Mouse (Mus musculus) bone marrow macrophage, adult 2 months (primary cell): ENCODE results near the gene Chmp2a. TPM values are rescaled to one million over a fixed set of nuclear protein-coding genes. Genes with fewer than 3 reads are reported as not detected.
"Not testable (repeated sequence)": the region's sequence is repeated elsewhere in the genome, so short reads cannot be mapped to it uniquely, and the experiment has no call there.

Source experiments
- H3K27ac ChIP-seq: 2 replicates; pipeline ENCODE4 v1.5.1; 2012; ENCODE audit warnings: low read depth, low read length; ENCODE audit not compliant: insufficient read depth
- H3K4me1 ChIP-seq: 2 replicates; pipeline ENCODE4 v1.6.1; 2012; ENCODE audit warnings: low read length; ENCODE audit not compliant: control insufficient read depth, insufficient read depth
- H3K4me3 ChIP-seq: 2 replicates; pipeline ENCODE4 v1.5.1; 2012; ENCODE audit warnings: mild to moderate bottlenecking, low read length, moderate library complexity; ENCODE audit not compliant: insufficient read depth
- CTCF ChIP-seq: IDR thresholded peaks from 2 replicates; pipeline ENCODE4 v1.5.1; 2012; ENCODE audit warnings: low read depth, mild to moderate bottlenecking, low read length, moderate library complexity
- POLR2A ChIP-seq: IDR thresholded peaks from 2 replicates; pipeline ENCODE4 v1.6.1; 2012; ENCODE audit warnings: mild to moderate bottlenecking, low read depth, low read length, borderline replicate concordance
- polyA plus RNA-seq: library from polyadenylated mRNA; stranded (reverse); fragments of >200 nt; gene quantifications from 2 replicates; pipeline ENCODE4 v1.2.4, GENCODE M21; 2012; ENCODE audit not compliant: missing spikeins, insufficient read depth, insufficient read length

Gene Chmp2a
- polyA plus RNA-seq: 161 and 167 TPM in 2 replicates

DNA sequence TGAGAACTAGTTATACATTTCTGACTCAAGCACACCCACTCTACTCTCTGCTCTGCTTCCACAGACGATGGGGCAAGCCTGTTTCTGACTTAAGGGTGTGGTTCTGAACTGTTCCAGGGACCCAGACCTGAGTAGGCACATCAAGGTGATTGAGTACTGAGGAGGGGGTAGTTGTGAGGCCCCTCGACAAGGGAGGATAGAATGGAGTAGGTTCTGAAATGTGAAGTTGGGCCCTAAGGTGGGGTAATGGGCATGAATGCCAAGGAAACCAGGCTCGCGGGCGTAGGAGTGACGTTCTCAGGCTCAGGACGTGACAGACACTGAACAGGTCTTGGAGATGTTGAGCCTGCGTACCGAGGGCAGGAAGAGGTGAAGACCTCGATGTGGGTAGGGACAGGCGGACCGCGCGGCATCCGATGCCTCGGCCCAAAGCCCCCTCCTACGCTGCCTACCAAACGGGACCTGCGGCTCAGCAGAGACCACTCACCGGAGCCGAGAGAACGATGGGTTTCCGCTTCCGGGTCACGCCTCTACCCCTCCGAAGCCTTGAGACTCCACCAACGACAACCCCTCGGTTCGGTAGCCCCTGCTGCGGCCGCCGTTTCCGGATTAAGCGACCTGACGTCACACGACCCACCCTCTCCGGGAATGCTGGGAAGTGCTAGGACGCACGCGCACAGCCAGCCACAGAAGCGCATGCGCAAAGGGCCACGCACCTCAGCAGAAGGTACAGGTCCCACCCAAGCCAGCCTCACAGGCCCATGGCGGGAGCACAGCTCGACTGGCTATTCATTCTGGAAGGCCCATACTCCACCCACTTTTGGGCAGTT lies at the start of gene Chmp2a:
Gene Chmp2a, minus strand, starts transcription at position 660 of the 830 bp plus-strand sequence.
- TF ChIP-seq CTCF (no peak), POLR2A (no peak)
- peak within 1 kb of the TSS; percentile 51 for H3K27ac ChIP-seq
- H3K4me3 ChIP-seq: peak within 1 kb of the TSS; percentile 64
- H3K4me1 ChIP-seq: peaks cover 15% of the 10 kb centered on the region

DNA sequence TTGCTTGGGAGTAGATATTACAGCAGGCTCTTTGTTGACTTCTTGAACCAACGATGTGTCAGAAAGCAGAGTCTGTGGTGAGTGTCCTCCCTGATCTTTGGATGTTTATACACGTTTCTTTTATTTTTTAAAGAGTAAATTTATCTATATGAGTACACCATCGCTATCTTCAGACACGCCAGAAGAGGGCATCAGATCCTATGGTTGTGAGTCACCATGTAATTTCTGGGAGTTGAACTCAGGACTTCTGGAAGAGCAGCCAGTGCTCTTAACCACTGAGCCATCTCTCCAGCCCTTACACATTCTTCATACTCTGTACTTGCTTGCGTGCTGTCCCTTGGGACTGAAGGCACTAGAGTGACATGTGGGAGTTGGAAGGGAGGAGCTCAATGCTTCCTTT lies 37.7 kb upstream of the Chmp2a start:
- no peaks in the 10 kb centered on the region for H3K4me1 ChIP-seq
- H3K4me3 ChIP-seq: no peak overlapping the region
- H3K27ac ChIP-seq: no peak overlapping the region
- TF ChIP-seq CTCF: no peak
- TF ChIP-seq POLR2A: no peak

DNA sequence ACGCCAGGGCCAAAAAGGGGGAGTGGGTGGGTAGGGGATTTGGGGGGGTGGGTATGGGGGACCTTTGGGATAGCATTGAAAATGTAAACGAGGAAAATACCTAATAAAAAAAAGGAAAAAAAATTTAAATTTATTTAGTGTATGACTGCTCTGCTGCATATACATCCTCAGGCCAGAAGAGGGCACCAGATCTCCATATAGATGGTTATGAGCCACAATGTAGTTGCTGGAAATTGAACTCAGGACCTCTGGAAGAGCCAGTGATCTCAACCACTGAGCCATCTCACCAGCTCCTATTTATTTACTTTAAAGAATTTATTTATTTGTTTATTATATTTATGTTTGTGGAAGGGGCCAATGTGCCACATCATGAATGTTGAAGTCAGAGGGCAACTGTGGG lies 28.8 kb upstream of the Chmp2a start:
- not testable (repeated sequence) for H3K4me3 ChIP-seq, H3K4me1 ChIP-seq, H3K27ac ChIP-seq

DNA sequence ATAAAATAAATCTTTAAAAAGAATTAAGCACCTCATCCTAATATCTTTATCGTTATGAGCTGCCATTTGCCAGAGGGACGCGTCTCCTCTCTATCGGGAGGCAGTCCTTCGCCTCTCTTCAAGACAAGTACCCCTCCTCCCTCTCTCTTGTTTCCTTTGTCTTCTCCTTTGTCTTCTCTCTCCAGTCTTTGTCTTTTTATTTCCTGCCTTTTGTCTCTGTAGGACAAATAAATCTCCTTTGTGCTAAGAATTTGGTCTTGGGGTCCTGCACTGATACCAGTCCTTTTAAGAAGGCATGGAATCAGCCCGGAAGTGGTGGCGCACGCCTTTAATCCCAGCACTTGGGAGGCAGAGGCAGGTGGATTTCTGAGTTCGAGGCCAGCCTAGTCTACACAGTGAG lies 24.9 kb upstream of the Chmp2a start:
- TF ChIP-seq POLR2A (no peak), CTCF (no peak)
- Histone ChIP-seq H3K27ac (no peak overlapping the region), H3K4me1 (no peaks in the 10 kb centered on the region; the same call in 1 of the 2 replicates), H3K4me3 (no peak overlapping the region)

DNA sequence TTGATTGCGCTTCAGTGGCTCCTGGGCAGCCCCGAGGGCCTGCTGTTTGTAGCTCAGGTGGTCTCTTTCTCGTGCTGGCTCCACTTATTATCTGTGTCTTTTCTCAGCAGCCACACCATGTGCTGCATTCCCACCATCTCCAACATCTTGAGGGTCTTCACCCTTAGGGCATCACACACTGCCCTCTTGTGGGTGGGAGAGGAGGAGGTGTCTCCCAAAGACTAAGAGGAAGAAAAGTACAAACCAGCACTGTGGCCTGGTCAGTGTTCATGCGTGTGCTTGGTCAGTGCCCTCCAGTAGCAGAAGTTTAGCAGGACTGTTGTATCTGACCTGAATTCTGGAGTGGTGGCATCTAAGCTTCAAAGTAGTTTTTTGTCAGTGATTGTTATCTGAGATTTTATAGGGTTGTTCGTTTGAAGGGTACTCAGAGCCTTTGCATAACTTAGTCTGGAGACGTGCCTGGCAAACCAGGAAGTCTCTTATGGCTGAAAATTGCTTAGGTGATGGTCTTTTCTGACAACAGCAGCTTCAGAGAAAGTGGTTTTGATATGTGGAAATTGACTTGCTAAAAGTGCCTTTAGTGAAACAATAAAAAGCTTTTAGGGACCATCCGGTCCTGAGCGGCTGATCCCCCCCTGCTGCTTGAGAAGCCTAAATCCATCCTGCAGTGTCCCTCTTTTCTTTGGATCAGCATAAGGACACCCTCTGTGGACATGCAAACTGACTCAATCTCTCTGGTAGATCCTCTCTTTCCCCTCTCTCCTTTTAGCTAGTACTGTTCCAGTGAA lies 22.5 kb upstream of the Chmp2a start:
- no peak overlapping the region for H3K27ac ChIP-seq
- TF ChIP-seq CTCF (no peak), POLR2A (no peak)
- H3K4me3 ChIP-seq: no peak overlapping the region
- peaks cover 5% of the 10 kb centered on the region for H3K4me1 ChIP-seq

DNA sequence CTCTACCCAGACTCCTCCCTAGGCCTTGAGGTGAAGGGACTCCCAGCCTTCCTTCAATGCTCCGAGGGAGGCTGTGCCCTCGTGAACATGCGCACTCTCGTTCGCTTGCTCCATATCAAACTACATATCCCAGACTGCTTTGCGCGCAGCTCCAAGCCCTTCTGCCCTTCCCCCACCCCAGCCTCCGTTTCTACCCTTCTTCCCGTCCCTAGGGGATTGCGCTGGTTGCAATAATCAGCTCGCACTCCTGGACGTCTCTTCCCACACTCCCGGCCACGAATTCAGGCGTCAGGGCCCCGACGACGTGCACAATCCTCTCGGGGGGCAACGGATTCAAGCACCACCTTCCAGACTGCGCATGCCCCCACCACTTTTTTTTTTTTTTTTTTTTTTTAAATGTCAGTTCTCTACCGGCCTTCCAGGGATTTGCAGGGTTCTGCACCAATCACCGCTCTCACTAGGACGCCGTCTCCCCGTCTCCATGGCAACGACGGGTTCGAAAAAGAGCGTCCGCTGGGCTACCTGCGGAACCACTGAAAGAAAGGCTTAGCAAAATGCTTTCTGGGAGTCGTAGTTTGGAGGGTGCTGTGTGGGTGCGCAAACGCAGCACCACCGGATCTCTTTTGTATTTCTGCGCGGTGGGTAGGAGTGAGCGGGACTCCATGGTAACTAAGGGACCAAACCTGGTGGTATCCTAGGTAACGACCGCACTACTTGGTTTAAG lies 19.8 kb upstream of the Chmp2a start, which contains the start of gene Mzf1:
Gene Mzf1, minus strand, starts transcription at position 478 of the 724 bp plus-strand sequence.
- H3K4me3 ChIP-seq: peak within 1 kb of the TSS; percentile 93
- peaks cover 5% of the 10 kb centered on the region for H3K4me1 ChIP-seq
- TF ChIP-seq POLR2A (no peak), CTCF (no peak)
- H3K27ac ChIP-seq: peak within 1 kb of the TSS; percentile 79

DNA sequence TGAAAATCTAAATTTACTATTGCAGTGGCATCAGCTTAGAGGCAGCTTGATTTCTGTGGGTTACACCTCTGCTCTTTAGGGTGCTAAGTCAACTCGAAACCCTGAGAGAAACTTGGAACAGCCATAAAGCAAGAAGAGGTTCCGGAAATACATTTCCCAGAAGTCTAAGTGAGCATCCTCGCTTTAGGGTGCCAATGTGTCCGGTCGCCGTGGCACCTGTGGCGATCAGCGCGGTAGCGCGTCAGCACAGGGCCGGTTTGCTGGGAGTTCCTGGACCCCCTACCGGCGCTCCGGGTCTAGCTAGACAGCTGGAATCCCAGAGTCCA lies 19.3 kb upstream of the Chmp2a start:
- 0 out of 2 replicates have a peak, but pooled peaks have one; percentile 67 for TF ChIP-seq POLR2A
- TF ChIP-seq CTCF: no peak
- no peak overlapping the region for H3K27ac ChIP-seq
- peaks cover 5% of the 10 kb centered on the region for H3K4me1 ChIP-seq
- H3K4me3 ChIP-seq: peak overlapping the region; percentile 93

DNA sequence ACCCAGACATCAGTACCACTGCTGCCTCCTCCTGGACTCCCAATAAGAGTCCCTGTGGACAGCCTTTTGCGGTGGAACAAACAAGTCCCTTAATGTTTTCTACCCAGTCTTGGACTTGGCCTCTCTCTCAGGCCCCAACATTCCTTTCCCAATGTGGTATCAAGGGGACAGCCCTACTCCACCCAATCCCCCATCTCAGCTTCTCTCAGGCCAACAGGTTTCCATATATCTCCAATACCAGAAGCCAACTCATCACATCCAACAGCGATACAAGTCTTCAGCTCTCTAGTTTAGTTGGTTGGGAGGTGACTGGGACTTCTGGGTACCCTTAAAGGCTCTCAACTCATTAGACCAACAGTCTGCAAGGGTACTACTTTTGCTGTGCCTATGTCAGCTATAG lies 18.9 kb upstream of the Chmp2a start:
- Histone ChIP-seq H3K4me1 (peaks cover 5% of the 10 kb centered on the region), H3K4me3 (peak overlapping the region; percentile 93; the same call in 1 of the 2 replicates), H3K27ac (no peak overlapping the region)
- TF ChIP-seq POLR2A (no peak), CTCF (no peak)

DNA sequence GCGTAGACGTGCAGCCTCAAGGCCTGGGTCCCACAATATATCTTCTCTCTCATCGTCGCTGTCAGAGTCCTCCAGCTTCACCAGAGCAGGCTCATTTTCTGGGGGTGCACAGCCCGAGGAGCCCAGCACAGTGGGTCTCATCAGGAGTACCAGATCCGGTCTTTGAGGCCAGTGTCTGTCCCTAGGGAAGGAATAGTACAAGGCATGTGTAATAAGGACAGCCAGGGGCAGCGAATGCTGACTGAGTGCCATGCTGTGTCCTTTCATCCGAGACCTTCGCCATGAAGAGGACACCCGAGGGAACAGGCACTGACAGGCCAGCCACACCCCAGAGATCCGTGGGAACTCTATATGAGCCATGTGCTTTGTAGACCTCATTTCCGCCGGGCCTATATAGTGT lies 18.4 kb upstream of the Chmp2a start:
- TF ChIP-seq POLR2A: no peak
- no peak for TF ChIP-seq CTCF

DNA sequence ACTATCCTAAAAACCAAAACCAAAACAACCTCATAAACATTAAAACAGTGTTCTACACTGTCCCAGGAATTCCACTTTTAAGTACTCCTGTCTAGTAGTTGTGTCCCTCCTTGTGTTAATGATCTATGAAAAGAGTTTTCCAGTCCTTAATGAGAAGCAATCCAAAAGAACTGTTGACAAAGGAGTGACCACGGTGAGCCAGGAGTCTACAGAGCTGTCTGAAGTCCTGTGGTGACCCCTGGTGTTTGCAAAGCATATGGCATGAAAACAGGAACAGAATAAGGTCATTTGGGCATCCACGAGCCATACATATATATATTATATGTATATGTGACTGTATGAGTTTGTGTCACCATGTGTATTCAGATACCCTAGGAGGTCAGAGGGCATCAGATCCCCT lies 11.5 kb upstream of the Chmp2a start:
- Histone ChIP-seq H3K4me1 (no peaks in the 10 kb centered on the region), H3K27ac (no peak overlapping the region), H3K4me3 (no peak overlapping the region)
- TF ChIP-seq CTCF (peak; percentile 23; the same call in 1 of the 2 replicates), POLR2A (no peak)

More for the DNA sequence above, 18.4 kb upstream of the Chmp2a start:
- Histone ChIP-seq H3K4me3 (no peak overlapping the region), H3K27ac (no peak overlapping the region), H3K4me1 (peaks cover 5% of the 10 kb centered on the region)
